Mouse (Mus musculus) layer of hippocampus, postnatal 36 days (tissue): ENCODE results near the gene Themis2. TPM values are rescaled to one million over a fixed set of nuclear protein-coding genes. Genes with fewer than 3 reads are reported as not detected.
"Not testable (repeated sequence)": the region's sequence is repeated elsewhere in the genome, so short reads cannot be mapped to it uniquely, and the experiment has no call there.

ENCODE experiments used
- DNase-seq, 2 experiments: peaks; one replicate each; pipeline ENCODE4 v3.0.0; 2022
- total RNA-seq, 2 experiments: library from RNA; stranded (reverse); gene quantifications; 2 replicates each; pipeline ENCODE4 v1.2.3; 2021

Themis2 gene
- total RNA-seq, 2 experiments from 2014 or later = 0.66 to 0.82 TPM

DNA sequence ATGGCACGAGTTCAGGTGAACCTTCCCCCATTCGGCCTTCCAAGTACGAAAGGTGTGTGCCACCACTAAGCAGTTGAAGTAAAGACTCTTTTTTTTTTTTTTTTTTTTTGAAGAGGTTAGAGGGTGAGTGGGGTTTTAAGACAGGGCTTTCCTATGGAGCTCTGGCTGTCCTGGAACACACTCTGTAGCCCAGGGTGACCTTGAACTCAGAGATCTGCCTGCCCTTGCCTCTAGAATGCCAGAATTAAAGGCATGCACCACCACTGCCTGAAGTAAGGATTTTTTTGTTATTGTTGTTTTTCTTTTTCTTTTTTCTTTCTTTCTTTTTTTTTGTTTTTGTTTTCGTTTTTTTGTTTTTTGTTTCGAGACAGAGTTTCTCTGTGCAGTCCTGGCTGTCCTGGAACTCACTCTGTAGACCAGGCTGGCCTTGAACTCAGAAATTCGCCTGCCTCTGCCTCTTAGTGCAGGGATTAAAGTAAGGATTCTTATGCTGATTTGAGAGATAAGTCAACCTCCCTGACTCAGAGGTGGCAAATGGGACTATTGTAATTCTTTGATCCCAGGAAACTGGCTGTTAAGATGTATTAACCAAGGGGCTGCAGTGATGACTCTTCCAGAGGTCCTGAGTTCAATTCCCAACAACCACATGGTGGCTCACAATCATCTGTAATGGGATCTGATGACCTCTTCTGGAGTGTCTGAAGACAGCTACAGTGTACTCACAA, 46.8 kb downstream of the Themis2 start:
- DNase-seq = no peak

DNA sequence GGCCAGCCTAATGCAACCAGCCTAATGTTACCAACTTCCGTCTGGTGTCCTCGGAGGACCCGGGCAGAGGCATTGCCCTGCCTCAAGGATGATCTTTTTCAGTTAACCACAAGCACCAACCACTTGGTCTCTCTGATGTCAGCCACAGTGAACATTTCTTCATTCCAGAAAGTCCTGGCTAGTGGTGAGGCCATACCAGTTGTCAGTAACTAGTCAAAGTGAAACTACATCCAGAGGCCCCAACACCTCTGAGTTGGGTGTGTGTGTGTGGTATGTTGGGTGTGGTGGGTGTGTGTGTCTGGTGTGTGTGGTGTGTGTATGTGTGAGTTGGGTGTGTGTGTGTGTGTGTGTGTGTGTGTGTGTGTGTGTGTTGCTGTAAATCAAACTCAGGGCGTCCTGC, 47.4 kb downstream of the Themis2 start:
- DNase-seq = no peak

DNA sequence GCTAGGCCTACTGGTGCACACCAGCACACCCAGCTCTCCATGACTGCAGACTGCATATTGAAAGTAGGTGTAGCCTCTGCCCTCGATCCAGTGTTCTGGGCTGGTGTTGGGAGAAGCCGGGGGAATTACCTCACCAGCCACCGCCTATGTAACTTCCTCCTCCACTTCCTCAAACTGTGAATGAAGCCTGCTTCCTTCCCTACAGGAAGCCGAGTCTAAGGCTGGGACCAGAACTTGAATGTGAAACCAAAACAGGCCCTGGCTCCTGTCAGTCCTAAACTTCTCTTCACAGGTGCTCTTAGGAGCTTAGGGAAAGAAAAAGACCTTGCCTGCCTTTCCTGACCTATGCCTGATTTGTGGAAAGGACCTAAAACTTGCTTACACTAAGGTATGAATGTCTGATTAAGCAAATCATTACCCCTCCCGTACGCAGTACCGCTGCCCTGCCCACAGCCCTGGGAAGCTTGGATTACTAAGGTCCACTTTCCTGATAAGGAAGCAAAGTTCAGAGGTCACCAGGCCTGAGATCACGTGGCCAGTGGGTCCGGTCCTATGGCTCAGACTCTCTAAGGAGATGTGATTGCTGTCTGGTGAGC, 48.4 kb downstream of the Themis2 start:
- no peak for DNase-seq

DNA sequence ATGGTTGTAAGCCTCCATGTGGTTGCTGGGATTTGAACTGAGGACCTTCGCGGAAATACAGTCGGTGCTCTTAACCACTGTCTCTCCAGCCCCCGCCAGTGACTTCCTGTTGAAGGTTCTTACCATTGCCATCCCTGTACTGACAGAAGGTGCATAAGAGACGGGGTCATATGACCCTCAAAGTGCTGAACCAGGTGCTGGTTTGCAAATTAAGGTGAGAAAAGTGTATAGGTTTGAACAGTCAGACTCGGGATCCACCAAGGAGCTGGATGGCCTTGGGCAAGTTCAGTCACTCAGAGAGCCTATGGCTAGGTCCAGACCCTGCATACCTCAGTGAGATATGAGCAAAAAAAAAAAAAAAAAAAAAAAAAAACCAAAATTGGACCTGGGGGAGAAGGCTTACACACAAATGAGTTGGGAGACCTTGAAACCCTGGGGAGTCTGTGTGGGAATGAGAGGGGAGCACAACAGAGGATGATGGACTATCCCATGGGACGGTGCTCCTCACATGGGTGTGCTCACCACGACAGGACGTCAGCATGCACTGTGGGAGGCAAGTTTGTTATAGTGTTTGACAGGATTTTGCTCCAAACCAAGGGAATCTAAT, 49.2 kb downstream of the Themis2 start:
- DNase-seq = no peak

DNA sequence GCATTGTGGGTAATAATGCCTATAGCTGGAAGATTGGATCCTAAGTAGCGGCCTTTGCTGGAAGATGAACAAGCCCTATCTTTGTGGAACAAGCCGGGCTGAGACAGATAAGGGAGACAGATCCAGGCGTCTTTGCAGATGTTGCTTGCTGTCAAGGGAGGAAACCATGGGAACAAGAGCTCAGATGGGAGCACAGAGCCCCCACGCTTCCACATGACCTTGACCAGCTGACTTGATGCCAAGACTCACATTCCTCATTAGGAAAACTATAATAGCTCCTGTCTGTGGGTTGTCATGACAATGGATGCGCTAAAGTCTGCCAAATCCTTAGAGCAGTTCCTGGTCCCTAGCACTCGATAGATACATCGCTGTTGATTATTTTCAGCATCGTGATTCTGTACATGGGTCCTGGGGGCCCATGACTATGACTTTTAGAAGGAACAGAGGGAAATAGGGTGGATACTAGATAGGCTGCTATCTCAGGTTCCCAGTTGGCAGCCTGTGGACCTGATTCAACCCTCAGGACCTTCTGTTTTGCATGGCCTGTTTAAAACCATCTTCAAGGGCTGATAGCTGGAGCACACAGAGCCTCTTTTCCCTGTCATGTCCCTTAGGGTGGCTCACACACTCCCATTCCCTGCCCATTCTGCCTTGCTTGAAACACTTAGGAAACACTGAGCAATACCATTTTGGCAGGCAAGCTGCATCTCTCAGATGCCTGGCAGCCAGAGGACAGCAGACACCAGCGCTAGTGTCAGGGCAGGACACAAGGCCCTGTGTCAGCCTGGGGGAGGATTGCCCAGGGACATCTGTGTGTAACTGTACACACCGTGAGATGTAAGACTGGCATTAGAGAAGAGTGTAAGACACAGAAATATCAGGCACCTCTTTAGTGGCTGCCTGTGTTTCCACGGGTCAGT, 51.9 kb downstream of the Themis2 start:
- DNase-seq = peak; percentile 49 to 58

DNA sequence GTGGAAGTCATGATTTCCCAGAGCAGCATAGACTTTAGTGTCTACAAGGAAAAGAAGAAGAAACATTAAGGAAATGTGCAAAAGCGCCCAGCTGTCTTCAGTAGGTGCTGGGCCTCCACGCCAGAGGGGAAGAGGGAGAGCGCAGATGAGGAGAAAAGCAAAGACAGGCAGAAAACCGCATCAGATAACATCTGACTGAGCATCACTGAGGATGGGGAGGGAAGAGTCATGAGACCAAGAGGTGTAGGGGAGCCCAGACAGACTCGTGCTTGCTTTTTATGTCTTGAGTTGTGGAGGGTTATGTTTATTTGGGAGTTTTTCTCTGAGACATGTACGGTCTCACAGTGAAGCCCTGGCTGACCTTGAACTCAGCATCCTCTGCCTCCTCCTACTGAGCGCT, 54.7 kb downstream of the Themis2 start:
- no peak for DNase-seq

DNA sequence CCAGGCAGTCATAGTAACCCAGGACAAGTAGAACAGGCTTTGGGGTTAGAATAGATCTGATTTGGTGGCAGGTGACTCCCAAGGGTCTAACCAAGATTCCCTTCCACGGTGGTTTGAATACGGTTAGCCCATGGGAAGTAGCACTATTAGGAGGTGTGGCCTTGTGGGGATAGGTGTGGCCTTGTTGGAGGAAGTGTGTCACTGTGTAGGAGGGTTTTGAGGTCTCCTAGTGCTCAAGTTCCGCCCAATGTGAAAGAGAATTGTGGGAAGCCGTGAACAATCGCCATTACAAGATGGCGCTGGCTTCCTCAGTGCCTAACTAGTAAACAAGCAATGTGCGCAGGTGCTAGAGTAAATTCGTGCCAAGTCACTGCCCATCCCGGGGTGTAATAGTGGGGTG, 59.0 kb downstream of the Themis2 start:
- DNase-seq = not testable (repeated sequence)

DNA sequence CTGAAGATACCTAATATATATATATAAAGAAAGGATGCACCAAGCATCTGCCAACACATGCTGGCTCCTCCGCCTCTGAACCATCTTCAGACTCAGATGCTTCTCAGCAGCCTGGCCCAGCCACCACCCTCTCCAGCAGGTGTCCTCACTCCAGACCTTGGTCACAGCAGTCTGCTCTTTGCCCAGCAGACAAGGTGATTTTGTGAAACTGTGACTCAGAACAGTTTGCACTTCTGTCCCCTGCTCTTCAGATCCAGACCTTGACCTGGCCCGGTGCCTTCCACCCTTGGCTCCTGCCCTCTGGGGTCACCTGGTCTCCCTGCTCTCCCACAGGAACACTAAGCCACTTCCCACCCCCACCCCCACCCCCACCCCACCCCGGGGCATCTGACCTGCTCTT, 60.3 kb downstream of the Themis2 start:
- DNase-seq = no peak

DNA sequence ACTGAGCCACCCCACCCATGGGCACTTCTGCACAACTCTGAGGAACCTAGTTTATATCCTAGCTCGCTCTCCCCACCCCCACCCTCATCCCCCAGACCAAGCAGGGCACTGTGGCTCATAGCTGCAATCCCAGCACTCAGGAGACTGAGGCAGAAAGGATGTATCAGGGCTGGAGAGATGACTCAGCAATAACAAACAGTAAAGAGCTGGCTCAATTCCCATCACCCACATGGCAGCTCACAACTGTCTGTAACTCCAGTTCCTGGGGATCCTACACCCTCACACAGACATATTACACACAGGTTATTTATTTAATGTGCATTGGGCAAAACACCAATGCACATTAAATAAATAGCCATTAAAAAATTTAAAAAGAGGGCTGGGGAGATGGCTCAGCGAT, 60.8 kb downstream of the Themis2 start:
- DNase-seq = no peak

DNA sequence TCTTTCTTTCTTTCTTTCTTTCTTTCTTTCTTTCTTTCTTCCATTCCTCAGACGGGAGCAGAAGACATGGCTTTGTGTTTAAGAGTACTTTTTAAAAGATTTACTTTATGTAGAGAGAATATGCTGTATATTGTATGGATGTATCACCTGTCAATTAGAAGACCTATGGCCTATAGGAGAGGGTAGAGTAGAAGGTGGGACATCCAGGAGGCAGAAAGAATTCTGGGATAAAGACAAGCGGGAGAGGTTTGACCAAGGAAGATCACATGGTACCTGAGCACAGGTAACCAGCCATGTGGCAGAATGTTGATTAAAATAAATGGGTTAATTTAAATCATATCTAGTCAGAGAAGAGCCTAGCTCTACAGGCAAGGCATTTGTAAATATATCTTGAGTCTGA, 61.4 kb downstream of the Themis2 start:
- DNase-seq = no peak

DNA sequence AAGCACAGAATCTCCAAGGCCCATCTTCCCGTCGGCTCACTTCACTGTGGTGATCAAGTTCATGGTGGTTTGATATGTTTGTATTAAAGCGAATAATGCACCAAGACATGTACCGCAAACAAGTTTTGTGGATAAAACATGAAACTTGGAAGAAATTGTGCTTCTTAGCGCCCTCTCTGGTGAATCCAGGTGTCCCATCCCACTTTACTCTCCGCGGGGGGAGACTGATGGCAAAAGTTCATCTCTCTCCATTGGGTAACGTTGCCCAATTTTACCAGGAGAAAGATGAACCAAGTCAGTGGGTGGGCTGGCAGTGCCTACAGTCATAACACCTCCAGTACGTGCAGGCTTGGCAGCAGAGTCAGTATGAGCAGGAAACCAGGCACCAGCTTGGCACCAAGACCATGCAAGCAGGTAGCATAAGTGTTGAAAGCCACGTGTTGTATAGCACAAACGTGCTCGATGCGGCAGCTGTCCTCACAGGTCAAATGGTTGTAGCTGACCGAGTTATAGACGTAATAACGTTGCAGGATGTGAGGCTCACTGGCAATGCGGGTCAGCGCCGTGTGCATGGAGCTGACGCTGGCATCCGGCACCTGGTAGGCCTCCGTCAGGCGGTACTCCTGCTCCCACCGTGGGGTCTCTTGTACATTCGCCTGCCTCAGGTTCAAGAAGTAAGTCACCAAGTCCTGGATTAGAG, 63.0 kb downstream of the Themis2 start:
- DNase-seq = no peak

DNA sequence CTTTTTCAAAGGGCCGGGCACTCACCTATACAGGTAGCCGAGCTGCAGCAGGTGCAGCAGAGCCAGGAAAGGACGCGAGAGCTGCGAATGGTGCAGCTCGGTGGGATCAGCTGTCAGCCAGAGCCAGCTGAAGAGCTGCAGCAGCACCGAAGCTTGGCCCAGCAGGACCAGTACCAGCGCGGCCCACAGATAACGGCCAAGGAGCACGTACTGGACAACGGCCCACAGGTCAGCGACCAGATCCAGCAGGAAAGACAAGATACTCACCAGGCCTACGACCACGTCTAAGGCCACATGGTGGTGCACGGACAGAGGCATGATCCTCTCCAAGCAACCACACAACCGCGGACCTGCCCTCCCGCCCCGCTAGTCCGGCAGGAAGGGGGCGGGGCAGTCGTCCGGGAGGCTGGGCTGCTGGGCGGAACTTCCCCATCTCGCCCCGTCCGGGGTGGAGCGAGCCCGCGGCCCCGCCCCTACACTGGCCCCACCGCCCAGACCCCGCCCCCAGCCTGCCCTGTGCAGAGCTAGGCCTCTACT, 64.0 kb downstream of the Themis2 start, which contains the start of gene Xkr8:
Gene Xkr8, minus strand, starts transcription at position 399 of the 537 bp plus-strand sequence.
- DNase-seq = peak; percentile 58 to 71

Other genes with a start within 250 kb of the Themis2 start
- gene Ptafr, start 232.3 kb downstream of the Themis2 start, total RNA-seq = 1 to 10 TPM; 1.2 TPM
- 10 to 100 TPM; 24.2 to 24.3 TPM for gene Eya3, start 157.4 kb downstream of the Themis2 start, total RNA-seq
- gene Xkr8, start 63.8 kb downstream of the Themis2 start, total RNA-seq = 1 to 10 TPM; 2.3 to 5.5 TPM
- 1 to 10 TPM; 3.1 to 3.6 TPM for gene Smpdl3b, start 39.1 kb downstream of the Themis2 start, total RNA-seq
- gene Rpa2, start 28.1 kb downstream of the Themis2 start, total RNA-seq = 10 to 100 TPM; 12.8 to 13.5 TPM
- gene Ppp1r8, start 46.8 kb upstream of the Themis2 start, total RNA-seq = 10 to 100 TPM; 40.3 to 41.9 TPM
- gene Stx12, start 88.1 kb upstream of the Themis2 start, total RNA-seq = 100 to 1,000 TPM; 102 to 108 TPM
- 10 to 100 TPM; 52.4 to 53.3 TPM for gene Fam76a, start 126.2 kb upstream of the Themis2 start, total RNA-seq
- gene Fgr, start 177.7 kb upstream of the Themis2 start, total RNA-seq = under 1 TPM in 1 of 2 experiments, not detected in 1; 0.66 TPM
- 100 to 1,000 TPM; 111 to 113 TPM for gene Ahdc1, start 214.9 kb upstream of the Themis2 start, total RNA-seq